Mouse (Mus musculus) cerebellum, adult 8-10 months (tissue): ENCODE measurements at regions not wholly inside any gene's neighbourhood (a gene's known extent, or its start where the extent isn't known, plus 50 kb on each side); places are given as distances from the start of the nearest gene placed in this dataset.

Experiments
- DNase-seq: peaks from one replicate; pipeline ENCODE4 v3.0.0; 2022

DNA sequence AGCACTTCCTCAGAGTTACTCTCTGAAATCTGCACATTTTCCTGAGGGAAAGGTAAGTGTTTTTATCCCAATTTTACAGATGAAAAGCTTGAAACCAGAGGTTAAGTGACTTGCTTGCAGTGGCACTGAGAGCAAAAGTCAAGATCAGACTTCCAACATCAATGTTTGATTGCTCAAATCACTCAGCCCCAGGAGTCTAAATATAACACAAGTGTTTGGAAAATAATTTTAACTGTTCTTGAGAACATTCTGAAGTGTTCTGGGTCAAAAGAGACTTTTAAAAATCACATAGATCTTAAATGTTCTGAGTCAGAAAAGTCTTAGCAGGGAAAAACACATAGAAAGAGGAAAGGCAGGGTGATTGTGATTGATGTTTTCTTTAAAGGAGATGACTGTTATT is 848.6 kb upstream of the Cntnap5a start:
- DNase-seq = no peak

DNA sequence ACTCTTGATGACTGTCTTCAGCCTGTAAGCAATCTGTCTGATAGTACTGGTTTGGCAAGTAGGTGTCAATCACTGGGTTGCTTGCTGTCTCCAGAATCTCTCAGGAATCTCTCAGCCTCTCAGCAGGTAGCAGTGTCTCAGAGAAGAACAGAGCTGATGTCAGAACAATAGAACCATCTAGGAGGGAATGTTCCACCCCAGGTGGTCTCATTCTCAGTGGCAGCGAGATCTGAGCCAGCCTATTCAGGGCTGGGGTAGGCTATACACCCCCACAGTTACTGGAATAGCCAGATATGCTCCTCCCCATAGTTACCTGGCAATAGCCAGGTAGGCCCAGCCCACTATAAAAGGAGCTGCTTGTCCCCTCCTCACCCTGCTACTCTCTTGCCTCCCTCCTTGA is 834.9 kb upstream of the Cntnap5a start:
- DNase-seq = no peak

DNA sequence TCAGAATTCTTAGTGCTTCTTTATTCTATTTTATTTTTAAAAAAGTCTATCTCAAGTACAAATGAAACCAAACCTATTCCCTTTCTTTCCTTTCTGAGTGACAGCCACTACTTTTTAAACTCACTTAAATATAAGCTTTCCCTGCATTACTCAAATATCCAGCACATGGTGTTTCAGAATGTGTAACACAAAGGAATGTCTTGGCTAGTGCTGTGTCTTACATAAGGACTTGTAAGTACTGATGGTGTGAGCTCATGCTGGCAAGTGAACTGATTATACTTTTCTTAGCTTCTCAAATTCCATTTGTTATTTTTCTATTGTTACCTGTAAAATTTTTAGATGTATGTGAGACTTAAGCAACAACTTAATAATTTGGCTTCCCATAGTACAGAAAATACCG is 823.6 kb upstream of the Cntnap5a start:
- DNase-seq = no peak

DNA sequence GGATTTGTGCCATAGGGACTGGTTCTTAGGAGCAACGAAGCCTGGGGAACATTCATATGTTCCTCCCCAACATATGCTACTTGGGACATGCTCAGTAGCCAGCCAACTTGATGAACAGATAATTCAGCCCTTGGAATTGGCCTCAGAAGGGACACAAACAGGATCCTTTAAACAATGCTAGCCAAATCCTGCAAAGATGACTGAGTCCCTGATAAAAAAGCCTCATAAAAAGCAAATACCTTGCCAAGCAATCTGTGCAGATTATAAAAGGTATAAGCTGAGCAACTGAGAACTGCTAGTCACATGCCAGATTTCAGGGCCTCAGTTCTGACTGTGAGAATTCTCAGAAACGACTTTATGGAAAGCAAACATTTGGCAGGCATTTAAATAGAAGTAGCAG is 821.6 kb upstream of the Cntnap5a start:
- peak; percentile 47 for DNase-seq

DNA sequence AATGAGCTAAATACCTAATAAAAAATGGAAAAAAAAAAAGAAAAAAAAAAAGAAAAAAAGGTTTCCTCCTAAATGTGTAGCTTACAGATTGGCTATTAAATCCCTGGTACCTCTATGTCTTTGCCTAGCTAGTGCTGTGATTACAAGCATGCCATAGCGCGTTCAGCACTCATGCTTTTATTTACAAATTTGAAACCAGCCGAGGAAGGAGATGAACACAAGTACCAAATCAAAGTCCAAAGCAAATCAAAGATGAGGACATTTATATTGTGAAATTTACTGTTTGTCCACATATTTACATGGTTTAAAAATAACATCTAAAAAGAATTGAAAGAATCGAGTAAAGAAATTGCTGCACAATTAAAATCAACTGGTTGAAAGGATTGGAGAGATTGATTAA is 808.8 kb upstream of the Cntnap5a start:
- DNase-seq = no peak
